Mouse (Mus musculus) stomach, postnatal 0 days (tissue): ENCODE data around the gene Anapc2.

Source experiments
- CTCF ChIP-seq: IDR thresholded peaks from 2 replicates; pipeline ENCODE4 v1.5.1; 2016; ENCODE audit warnings: antibody characterized with exemption, low read depth, mild to moderate bottlenecking, moderate library complexity
- EP300 ChIP-seq: optimal IDR thresholded peaks from 2 replicates; pipeline ENCODE3; 2016; ENCODE audit warnings: antibody characterized with exemption

DNA sequence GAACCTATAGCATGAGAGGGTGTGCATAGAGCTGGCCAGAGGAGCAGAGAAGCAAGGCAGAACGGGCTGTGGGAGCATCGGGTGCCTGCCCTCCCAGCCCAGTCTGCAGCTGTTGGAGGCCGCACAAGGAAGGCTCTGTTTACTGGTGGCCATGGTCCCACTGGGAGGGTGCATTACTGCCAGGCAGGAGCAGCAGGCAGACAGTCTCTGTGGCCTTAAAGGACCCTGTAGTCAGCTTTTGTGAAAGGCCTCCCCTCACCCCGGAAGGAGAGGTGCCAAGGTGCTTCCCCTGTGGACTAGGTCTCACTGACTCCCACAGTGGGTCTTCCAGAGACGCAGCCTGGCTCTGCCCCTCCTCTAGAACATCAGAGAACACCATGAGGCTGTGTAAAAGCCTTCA lies 45.4 kb upstream of the Anapc2 start:
- TF ChIP-seq CTCF (no peak), EP300 (no peak)
